Mouse (Mus musculus): ENCODE measurements at regions not wholly inside any gene's neighbourhood (a gene's known extent, or its start where the extent isn't known, plus 50 kb on each side); places are given as distances from the start of the nearest gene placed in this dataset.

- Histone ChIP-seq H3K27me3 (replicated peaks) (no peaks in the 10 kb centered on the region), H3K4me3 (replicated peaks) (no peak overlapping the region), H3K36me3 (no peaks in the 10 kb centered on the region), H3K27ac (no peak overlapping the region), H3K4me2 (no peak overlapping the region), H3K9me3 (no peaks in the 10 kb centered on the region), H3K4me1 (no peaks in the 10 kb centered on the region), H3K9ac (no peak overlapping the region)
- ATAC-seq (ENCODE audit: insufficient read depth, low FRiP score, low read depth) = no peak
- 80% methylated on average over 10 of the region's 10 CpGs for WGBS
These were observed 68.2 kb upstream of the Fam3c start for GRCm38 (mm10) chr6:22424161-22424807.

GRCm38 (mm10) chr6:22423070-22423980, 67.3 kb upstream of the Fam3c start:
- H3K36me3 ChIP-seq = no peaks in the 10 kb centered on the region
- H3K9ac ChIP-seq = no peak overlapping the region
- H3K4me1 ChIP-seq = no peaks in the 10 kb centered on the region
- ATAC-seq (ENCODE audit: insufficient read depth, low FRiP score, low read depth) = peak; percentile 22; the same call in 1 of the 2 replicates
- H3K4me2 ChIP-seq = no peak overlapping the region
- no peaks in the 10 kb centered on the region for H3K27me3 ChIP-seq (replicated peaks)
- no peak overlapping the region for H3K27ac ChIP-seq
- H3K9me3 ChIP-seq = no peaks in the 10 kb centered on the region
- WGBS = 48% methylated on average over 9 of the region's 9 CpGs
- H3K4me3 ChIP-seq (replicated peaks) = no peak overlapping the region

GRCm38 (mm10) chr6:22421551-22421950, 65.5 kb upstream of the Fam3c start:
- H3K9ac ChIP-seq = no peak overlapping the region
- H3K9me3 ChIP-seq = no peaks in the 10 kb centered on the region
- no peaks in the 10 kb centered on the region for H3K27me3 ChIP-seq (replicated peaks)
- H3K4me2 ChIP-seq = no peak overlapping the region
- H3K4me1 ChIP-seq = no peaks in the 10 kb centered on the region
- no peak overlapping the region for H3K27ac ChIP-seq
- no peak overlapping the region for H3K4me3 ChIP-seq (replicated peaks)
- WGBS = 62% methylated on average over 2 of the region's 2 CpGs
- H3K36me3 ChIP-seq = no peaks in the 10 kb centered on the region
- no peak for ATAC-seq (ENCODE audit: insufficient read depth, low FRiP score, low read depth)

GRCm38 (mm10) chr6:22418279-22418678, 62.2 kb upstream of the Fam3c start:
- H3K27ac ChIP-seq = no peak overlapping the region
- H3K9me3 ChIP-seq = no peaks in the 10 kb centered on the region
- no peak for ATAC-seq (ENCODE audit: insufficient read depth, low FRiP score, low read depth)
- no peak overlapping the region for H3K9ac ChIP-seq
- H3K4me2 ChIP-seq = no peak overlapping the region
- H3K4me3 ChIP-seq (replicated peaks) = no peak overlapping the region
- H3K27me3 ChIP-seq (replicated peaks) = no peaks in the 10 kb centered on the region
- WGBS = 72% methylated on average over 4 of the region's 4 CpGs
- H3K4me1 ChIP-seq = no peaks in the 10 kb centered on the region
- no peaks in the 10 kb centered on the region for H3K36me3 ChIP-seq

- no peak overlapping the region for H3K4me3 ChIP-seq (replicated peaks)
- no peaks in the 10 kb centered on the region for H3K36me3 ChIP-seq
- no peak overlapping the region for H3K4me2 ChIP-seq
- H3K4me1 ChIP-seq = no peaks in the 10 kb centered on the region
- H3K9me3 ChIP-seq = no peaks in the 10 kb centered on the region
- ATAC-seq (ENCODE audit: insufficient read depth, low FRiP score, low read depth) = peak; percentile 88
- H3K9ac ChIP-seq = no peak overlapping the region
- 49% methylated on average over 2 of the region's 2 CpGs for WGBS
- no peak overlapping the region; the same call in 1 of the 2 replicates for H3K27ac ChIP-seq
- H3K27me3 ChIP-seq (replicated peaks) = no peaks in the 10 kb centered on the region
These were observed 61.1 kb upstream of the Fam3c start for GRCm38 (mm10) chr6:22417189-22417588.

GRCm38 (mm10) chr6:22411796-22412195, 55.8 kb upstream of the Fam3c start:
- Histone ChIP-seq H3K4me3 (replicated peaks) (no peak overlapping the region), H3K4me1 (no peaks in the 10 kb centered on the region), H3K4me2 (no peak overlapping the region), H3K9ac (no peak overlapping the region), H3K36me3 (no peaks in the 10 kb centered on the region), H3K27ac (no peak overlapping the region), H3K9me3 (no peaks in the 10 kb centered on the region), H3K27me3 (replicated peaks) (no peaks in the 10 kb centered on the region)
- no peak for ATAC-seq (ENCODE audit: insufficient read depth, low FRiP score, low read depth)
- 89% methylated on average over 2 of the region's 2 CpGs for WGBS

GRCm38 (mm10) chr6:22408808-22409589, 53.0 kb upstream of the Fam3c start:
- H3K9me3 ChIP-seq = no peaks in the 10 kb centered on the region
- no peak overlapping the region for H3K9ac ChIP-seq
- H3K4me1 ChIP-seq = no peaks in the 10 kb centered on the region
- no peaks in the 10 kb centered on the region for H3K36me3 ChIP-seq
- 61% methylated on average over 7 of the region's 7 CpGs for WGBS
- no peak overlapping the region for H3K4me2 ChIP-seq
- no peaks in the 10 kb centered on the region for H3K27me3 ChIP-seq (replicated peaks)
- no peak overlapping the region for H3K27ac ChIP-seq
- no peak for ATAC-seq (ENCODE audit: insufficient read depth, low FRiP score, low read depth)
- H3K4me3 ChIP-seq (replicated peaks) = no peak overlapping the region
